Mouse (Mus musculus): ENCODE measurements around the gene D430041D05Rik. TPM values are rescaled to one million over a fixed set of nuclear protein-coding genes. Genes with fewer than 3 reads are reported as not detected.

The D430041D05Rik gene
- polyA plus RNA-seq, 1 experiment from 2014 or later, result 0.22 TPM

GRCm38 (mm10) chr2:104378791-104379190 is 32.0 kb downstream of the D430041D05Rik start:
- Histone ChIP-seq H3K4me2 (replicated peaks; ENCODE audit: low read depth, low read length) (no peak overlapping the region), H3K4me3 (ENCODE audit: low read depth, low read length) (no peak overlapping the region), H3K9ac (replicated peaks; ENCODE audit: low read depth, low read length) (no peak overlapping the region), H3K36me3 (ENCODE audit: control insufficient read depth, insufficient read depth, low read length) (no peaks in the 10 kb centered on the region), H3K4me1 (ENCODE audit: control insufficient read depth, insufficient read depth, low read length) (no peaks in the 10 kb centered on the region), H3K27ac (ENCODE audit: low read length) (no peak overlapping the region), H3K9me3 (ENCODE audit: control insufficient read depth, low read depth, low read length) (no peaks in the 10 kb centered on the region), H3K27me3 (ENCODE audit: control insufficient read depth, insufficient read depth, low read length) (no peaks in the 10 kb centered on the region)
- no peak for ATAC-seq (ENCODE audit: insufficient number of reproducible peaks, insufficient read depth, low FRiP score, low read depth)
- WGBS, result 20% methylated on average over 3 of the region's 3 CpGs

- 63% methylated on average over 2 of the region's 2 CpGs for WGBS
- no peaks in the 10 kb centered on the region for H3K9me3 ChIP-seq (ENCODE audit: control insufficient read depth, low read depth, low read length)
- H3K27ac ChIP-seq (ENCODE audit: low read length), result no peak overlapping the region
- no peaks in the 10 kb centered on the region for H3K27me3 ChIP-seq (ENCODE audit: control insufficient read depth, insufficient read depth, low read length)
- H3K4me3 ChIP-seq (ENCODE audit: low read depth, low read length), result no peak overlapping the region
- no peak overlapping the region for H3K9ac ChIP-seq (replicated peaks; ENCODE audit: low read depth, low read length)
- H3K4me1 ChIP-seq (ENCODE audit: control insufficient read depth, insufficient read depth, low read length), result no peaks in the 10 kb centered on the region
- no peak; the same call in 1 of the 2 replicates for ATAC-seq (ENCODE audit: insufficient number of reproducible peaks, insufficient read depth, low FRiP score, low read depth)
- H3K4me2 ChIP-seq (replicated peaks; ENCODE audit: low read depth, low read length), result no peak overlapping the region
- no peaks in the 10 kb centered on the region for H3K36me3 ChIP-seq (ENCODE audit: control insufficient read depth, insufficient read depth, low read length)
Observed at GRCm38 (mm10) chr2:104377990-104378389, 32.8 kb downstream of the D430041D05Rik start.

- Histone ChIP-seq H3K36me3 (ENCODE audit: control insufficient read depth, insufficient read depth, low read length) (no peaks in the 10 kb centered on the region), H3K4me1 (ENCODE audit: control insufficient read depth, insufficient read depth, low read length) (no peaks in the 10 kb centered on the region), H3K9ac (replicated peaks; ENCODE audit: low read depth, low read length) (no peak overlapping the region), H3K9me3 (ENCODE audit: control insufficient read depth, low read depth, low read length) (no peaks in the 10 kb centered on the region), H3K27me3 (ENCODE audit: control insufficient read depth, insufficient read depth, low read length) (no peaks in the 10 kb centered on the region), H3K4me2 (replicated peaks; ENCODE audit: low read depth, low read length) (no peak overlapping the region), H3K27ac (ENCODE audit: low read length) (no peak overlapping the region), H3K4me3 (ENCODE audit: low read depth, low read length) (no peak overlapping the region)
- 79% methylated on average over 4 of the region's 4 CpGs for WGBS
- no peak for ATAC-seq (ENCODE audit: insufficient number of reproducible peaks, insufficient read depth, low FRiP score, low read depth)
Observed at GRCm38 (mm10) chr2:104372156-104372555, 38.7 kb downstream of the D430041D05Rik start.

- Histone ChIP-seq H3K27ac (ENCODE audit: low read length) (no peak overlapping the region), H3K9ac (replicated peaks; ENCODE audit: low read depth, low read length) (no peak overlapping the region), H3K27me3 (ENCODE audit: control insufficient read depth, insufficient read depth, low read length) (no peaks in the 10 kb centered on the region), H3K9me3 (ENCODE audit: control insufficient read depth, low read depth, low read length) (no peaks in the 10 kb centered on the region), H3K4me1 (ENCODE audit: control insufficient read depth, insufficient read depth, low read length) (no peaks in the 10 kb centered on the region), H3K4me2 (replicated peaks; ENCODE audit: low read depth, low read length) (no peak overlapping the region), H3K4me3 (ENCODE audit: low read depth, low read length) (no peak overlapping the region), H3K36me3 (ENCODE audit: control insufficient read depth, insufficient read depth, low read length) (no peaks in the 10 kb centered on the region)
- ATAC-seq (ENCODE audit: insufficient number of reproducible peaks, insufficient read depth, low FRiP score, low read depth), result no peak
- WGBS, result 71% methylated on average over 6 of the region's 6 CpGs
Observed at GRCm38 (mm10) chr2:104371606-104372130, 39.1 kb downstream of the D430041D05Rik start.

- no peak for ATAC-seq (ENCODE audit: insufficient number of reproducible peaks, insufficient read depth, low FRiP score, low read depth)
- Histone ChIP-seq H3K27me3 (ENCODE audit: control insufficient read depth, insufficient read depth, low read length) (no peaks in the 10 kb centered on the region), H3K4me2 (replicated peaks; ENCODE audit: low read depth, low read length) (no peak overlapping the region), H3K9ac (replicated peaks; ENCODE audit: low read depth, low read length) (no peak overlapping the region), H3K9me3 (ENCODE audit: control insufficient read depth, low read depth, low read length) (no peaks in the 10 kb centered on the region), H3K27ac (ENCODE audit: low read length) (no peak overlapping the region), H3K36me3 (ENCODE audit: control insufficient read depth, insufficient read depth, low read length) (no peaks in the 10 kb centered on the region), H3K4me3 (ENCODE audit: low read depth, low read length) (no peak overlapping the region), H3K4me1 (ENCODE audit: control insufficient read depth, insufficient read depth, low read length) (no peaks in the 10 kb centered on the region)
- 34% methylated on average over 6 of the region's 6 CpGs for WGBS
Observed at GRCm38 (mm10) chr2:104367836-104368298, 42.9 kb downstream of the D430041D05Rik start.

- no peaks in the 10 kb centered on the region for H3K4me1 ChIP-seq (ENCODE audit: control insufficient read depth, insufficient read depth, low read length)
- 58% methylated on average over 2 of the region's 2 CpGs for WGBS
- H3K9me3 ChIP-seq (ENCODE audit: control insufficient read depth, low read depth, low read length), result no peaks in the 10 kb centered on the region
- H3K27me3 ChIP-seq (ENCODE audit: control insufficient read depth, insufficient read depth, low read length), result no peaks in the 10 kb centered on the region
- ATAC-seq (ENCODE audit: insufficient number of reproducible peaks, insufficient read depth, low FRiP score, low read depth), result no peak; the same call in 1 of the 2 replicates
- no peak overlapping the region for H3K27ac ChIP-seq (ENCODE audit: low read length)
- H3K4me2 ChIP-seq (replicated peaks; ENCODE audit: low read depth, low read length), result no peak overlapping the region
- H3K4me3 ChIP-seq (ENCODE audit: low read depth, low read length), result no peak overlapping the region
- no peak overlapping the region for H3K9ac ChIP-seq (replicated peaks; ENCODE audit: low read depth, low read length)
- no peaks in the 10 kb centered on the region for H3K36me3 ChIP-seq (ENCODE audit: control insufficient read depth, insufficient read depth, low read length)
Observed at GRCm38 (mm10) chr2:104367291-104367690, 43.5 kb downstream of the D430041D05Rik start.

- 69% methylated on average over 3 of the region's 3 CpGs for WGBS
- no peaks in the 10 kb centered on the region for H3K27me3 ChIP-seq (ENCODE audit: control insufficient read depth, insufficient read depth, low read length)
- no peak overlapping the region for H3K4me2 ChIP-seq (replicated peaks; ENCODE audit: low read depth, low read length)
- H3K36me3 ChIP-seq (ENCODE audit: control insufficient read depth, insufficient read depth, low read length), result no peaks in the 10 kb centered on the region
- no peaks in the 10 kb centered on the region for H3K9me3 ChIP-seq (ENCODE audit: control insufficient read depth, low read depth, low read length)
- no peaks in the 10 kb centered on the region for H3K4me1 ChIP-seq (ENCODE audit: control insufficient read depth, insufficient read depth, low read length)
- no peak for ATAC-seq (ENCODE audit: insufficient number of reproducible peaks, insufficient read depth, low FRiP score, low read depth)
- H3K4me3 ChIP-seq (ENCODE audit: low read depth, low read length), result no peak overlapping the region
- no peak overlapping the region for H3K27ac ChIP-seq (ENCODE audit: low read length)
- H3K9ac ChIP-seq (replicated peaks; ENCODE audit: low read depth, low read length), result no peak overlapping the region
Observed at GRCm38 (mm10) chr2:104359305-104359704, 51.5 kb downstream of the D430041D05Rik start.

GRCm38 (mm10) chr2:104358881-104359280 is 51.9 kb downstream of the D430041D05Rik start:
- WGBS, result 56% methylated on average over 1 of the region's 1 CpGs
- Histone ChIP-seq H3K27ac (ENCODE audit: low read length) (no peak overlapping the region), H3K4me1 (ENCODE audit: control insufficient read depth, insufficient read depth, low read length) (no peaks in the 10 kb centered on the region), H3K4me3 (ENCODE audit: low read depth, low read length) (no peak overlapping the region), H3K36me3 (ENCODE audit: control insufficient read depth, insufficient read depth, low read length) (no peaks in the 10 kb centered on the region), H3K27me3 (ENCODE audit: control insufficient read depth, insufficient read depth, low read length) (no peaks in the 10 kb centered on the region), H3K9me3 (ENCODE audit: control insufficient read depth, low read depth, low read length) (no peaks in the 10 kb centered on the region), H3K4me2 (replicated peaks; ENCODE audit: low read depth, low read length) (no peak overlapping the region), H3K9ac (replicated peaks; ENCODE audit: low read depth, low read length) (no peak overlapping the region)
- no peak for ATAC-seq (ENCODE audit: insufficient number of reproducible peaks, insufficient read depth, low FRiP score, low read depth)

GRCm38 (mm10) chr2:104356531-104356930 is 54.3 kb downstream of the D430041D05Rik start:
- no peak overlapping the region for H3K9ac ChIP-seq (replicated peaks; ENCODE audit: low read depth, low read length)
- no peaks in the 10 kb centered on the region for H3K9me3 ChIP-seq (ENCODE audit: control insufficient read depth, low read depth, low read length)
- WGBS, result 78% methylated on average over 4 of the region's 4 CpGs
- H3K36me3 ChIP-seq (ENCODE audit: control insufficient read depth, insufficient read depth, low read length), result no peaks in the 10 kb centered on the region
- H3K4me2 ChIP-seq (replicated peaks; ENCODE audit: low read depth, low read length), result no peak overlapping the region
- H3K27me3 ChIP-seq (ENCODE audit: control insufficient read depth, insufficient read depth, low read length), result no peaks in the 10 kb centered on the region
- ATAC-seq (ENCODE audit: insufficient number of reproducible peaks, insufficient read depth, low FRiP score, low read depth), result no peak
- H3K4me1 ChIP-seq (ENCODE audit: control insufficient read depth, insufficient read depth, low read length), result no peaks in the 10 kb centered on the region
- H3K27ac ChIP-seq (ENCODE audit: low read length), result no peak overlapping the region
- no peak overlapping the region for H3K4me3 ChIP-seq (ENCODE audit: low read depth, low read length)

Measured in stomach, embryonic 14.5 days (tissue).